In the genomic region with DNA sequence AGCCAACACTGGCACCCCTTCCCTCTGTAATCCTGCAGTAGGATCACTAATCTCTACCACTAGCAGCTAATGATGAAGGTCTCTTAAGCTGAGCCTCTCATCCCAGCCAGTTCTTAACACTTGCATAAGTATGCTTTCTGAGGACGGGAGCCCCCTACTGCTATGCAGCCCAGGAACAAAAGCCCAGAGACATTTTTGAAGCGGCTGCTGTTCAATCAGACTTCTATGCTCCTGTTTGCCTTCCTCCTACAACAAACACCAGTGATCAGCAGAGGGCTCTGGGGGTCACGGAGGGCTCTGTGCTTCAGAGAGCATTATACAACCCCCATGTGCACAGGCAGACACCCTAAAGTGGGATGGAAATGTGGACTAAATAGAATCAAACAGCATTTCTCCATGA, we compare ENCODE assay signal across 19 mouse cellular contexts.
A peak's percentile ranks its signal among the peaks of the same experiment; 100 is the strongest.
DNase-seq lines count a peak whose midpoint lies in the region; ATAC-seq lines count a peak whose summit lies in the region.
"Had no signal": no experiment of that assay in that cellular context is flagged by ENCODE, and none has a peak within 500 bp of the region (broad histone marks: within the 10 kb centered on the region; RNA-seq: fewer than 3 reads in every experiment).

No protein-coding gene starts in this region.

- no peak overlapping the region for H3K27ac ChIP-seq in hindbrain, embryonic 11.5 days (ENCODE audit: low read depth, low read length)
- H3K27ac ChIP-seq in hindbrain, embryonic 13.5 days = no peak overlapping the region
- H3K27ac ChIP-seq: hindbrain, postnatal 0 days; liver, embryonic 15.5 days had no signal

- ATAC-seq in hindbrain, embryonic 11.5 days (ENCODE audit: low FRiP score) = no peak
- ATAC-seq in hindbrain, embryonic 13.5 days (ENCODE audit: low FRiP score) = no peak
- ATAC-seq: hindbrain, postnatal 0 days had no signal

- H3K4me1 ChIP-seq in hindbrain, embryonic 11.5 days (replicated peaks; ENCODE audit: control insufficient read depth, insufficient read depth, low read length) = peaks cover 7% of the 10 kb centered on the region; the same call in 1 of the 2 replicates
- peaks cover 21% of the 10 kb centered on the region for H3K4me1 ChIP-seq in hindbrain, embryonic 13.5 days (replicated peaks)
- H3K4me1 ChIP-seq: liver, embryonic 15.5 days had no signal

- 2% methylated on average over 3 of the region's 3 CpGs for WGBS in hindbrain, embryonic 11.5 days
- WGBS in hindbrain, embryonic 13.5 days = 3% methylated on average over 3 of the region's 3 CpGs

- H3K9me3 ChIP-seq in hindbrain, embryonic 11.5 days (ENCODE audit: control insufficient read depth, low read length) = no peaks in the 10 kb centered on the region
- no peaks in the 10 kb centered on the region for H3K9me3 ChIP-seq in hindbrain, embryonic 13.5 days
- H3K9me3 ChIP-seq: liver, embryonic 15.5 days had no signal

- no peaks in the 10 kb centered on the region for H3K27me3 ChIP-seq in hindbrain, embryonic 11.5 days (ENCODE audit: control insufficient read depth, insufficient read depth, low read length)
- no peaks in the 10 kb centered on the region for H3K27me3 ChIP-seq in hindbrain, embryonic 13.5 days
- H3K27me3 ChIP-seq: liver, embryonic 15.5 days had no signal

- no peak overlapping the region for H3K9ac ChIP-seq in hindbrain, embryonic 11.5 days (ENCODE audit: low read depth, low read length)
- H3K9ac ChIP-seq in hindbrain, embryonic 13.5 days = no peak overlapping the region
- H3K9ac ChIP-seq: liver, embryonic 15.5 days had no signal

- peak; percentile 37 for DNase-seq in hindbrain, embryonic 11.5 days (ENCODE audit: low spot score)
- DNase-seq in ZHBTc4 (ENCODE audit: low read depth, low spot score) = peak; percentile 41
- peak; percentile 32 for DNase-seq in embryo, embryonic 9.5 days (ENCODE audit: extremely low spot score)
- peak; percentile 63 for DNase-seq in retina, embryonic 14.5 days (ENCODE audit: low spot score)
- DNase-seq in frontal cortex, adult 2 months (ENCODE audit: extremely low spot score in 1 of 2, low spot score in 1 of 2) = no peak
- no peak for DNase-seq in adrenal gland, postnatal 10 days
- DNase-seq: adrenal gland, adult 8-10 months; cerebellum, adult 11-12 months; cerebellum, postnatal 25 days; gastrocnemius, postnatal 25 days; heart, postnatal 10 days; kidney, adult 18-20 months; kidney, postnatal 14 days; lung, postnatal 14 days; right cerebral cortex, postnatal 14 days had no signal

- no peak overlapping the region for H3K4me2 ChIP-seq in hindbrain, embryonic 11.5 days (replicated peaks; ENCODE audit: low read depth, low read length)
- no peak overlapping the region for H3K4me2 ChIP-seq in hindbrain, embryonic 13.5 days
- H3K4me2 ChIP-seq: liver, embryonic 15.5 days had no signal

- H3K36me3 ChIP-seq in hindbrain, embryonic 11.5 days (ENCODE audit: control insufficient read depth, insufficient read depth, low read length) = no peaks in the 10 kb centered on the region
- H3K36me3 ChIP-seq in hindbrain, embryonic 13.5 days = no peaks in the 10 kb centered on the region
- H3K36me3 ChIP-seq: G1E; liver, embryonic 15.5 days had no signal

- H3K4me3 ChIP-seq in hindbrain, embryonic 11.5 days (ENCODE audit: low read depth, low read length) = no peak overlapping the region
- H3K4me3 ChIP-seq in hindbrain, embryonic 13.5 days = no peak overlapping the region
- H3K4me3 ChIP-seq: liver, embryonic 15.5 days had no signal

Comparison
In these comparisons a context has a peak if more than half of its experiments do, and no peak if none do; other contexts are left out.
1. DNase-seq: peak in hindbrain, embryonic 11.5 days (single experiment), ZHBTc4 (single experiment), embryo, embryonic 9.5 days (single experiment) and retina, embryonic 14.5 days (single experiment); none in frontal cortex, adult 2 months (0 of 2) and adrenal gland, postnatal 10 days (single experiment).